Mouse (Mus musculus): ENCODE data around the gene Ankle1.
A peak's percentile ranks its signal among the peaks of the same experiment; 100 is the strongest.

Gene Ankle1

GRCm38 (mm10) chr8:71400826-71401225, 5.0 kb upstream of the Ankle1 start:
- Histone ChIP-seq H3K4me3 (replicated peaks; ENCODE audit: low read length) (no peak overlapping the region), H3K9me3 (ENCODE audit: low read length) (no peaks in the 10 kb centered on the region), H3K36me3 (ENCODE audit: insufficient read depth, low read length) (peaks cover 64% of the 10 kb centered on the region), H3K27me3 (ENCODE audit: insufficient read depth, low read length) (no peaks in the 10 kb centered on the region), H3K4me1 (replicated peaks; ENCODE audit: low read depth, low read length) (peaks cover 60% of the 10 kb centered on the region)
- TF ChIP-seq CTCF (conservative IDR thresholded peaks at IDR 0.05; ENCODE audit: low read length): no peak
- TF ChIP-seq NANOG (IDR thresholded peaks at IDR 0.05; ENCODE audit: borderline replicate concordance, low read length): no peak
- no peak for TF ChIP-seq POU5F1 (IDR thresholded peaks at IDR 0.05; ENCODE audit: borderline replicate concordance, low read length)

- no peak for TF ChIP-seq CTCF (conservative IDR thresholded peaks at IDR 0.05; ENCODE audit: low read length)
- TF ChIP-seq NANOG (IDR thresholded peaks at IDR 0.05; ENCODE audit: borderline replicate concordance, low read length): no peak
- TF ChIP-seq POU5F1 (IDR thresholded peaks at IDR 0.05; ENCODE audit: borderline replicate concordance, low read length): no peak
- H3K4me1 ChIP-seq (replicated peaks; ENCODE audit: low read depth, low read length): peaks cover 55% of the 10 kb centered on the region
- H3K4me3 ChIP-seq (replicated peaks; ENCODE audit: low read length): no peak overlapping the region
- no peaks in the 10 kb centered on the region for H3K9me3 ChIP-seq (ENCODE audit: low read length)
- no peaks in the 10 kb centered on the region for H3K27me3 ChIP-seq (ENCODE audit: insufficient read depth, low read length)
- H3K36me3 ChIP-seq (ENCODE audit: insufficient read depth, low read length): peaks cover 64% of the 10 kb centered on the region
Measured at GRCm38 (mm10) chr8:71401454-71401853, 4.4 kb upstream of the Ankle1 start.

- H3K9me3 ChIP-seq (ENCODE audit: low read length): no peaks in the 10 kb centered on the region
- H3K4me1 ChIP-seq (replicated peaks; ENCODE audit: low read depth, low read length): peaks cover 60% of the 10 kb centered on the region
- no peaks in the 10 kb centered on the region for H3K27me3 ChIP-seq (ENCODE audit: insufficient read depth, low read length)
- peaks cover 72% of the 10 kb centered on the region for H3K36me3 ChIP-seq (ENCODE audit: insufficient read depth, low read length)
- TF ChIP-seq NANOG (IDR thresholded peaks at IDR 0.05; ENCODE audit: borderline replicate concordance, low read length) (no peak), POU5F1 (IDR thresholded peaks at IDR 0.05; ENCODE audit: borderline replicate concordance, low read length) (no peak), CTCF (conservative IDR thresholded peaks at IDR 0.05; ENCODE audit: low read length) (no peak)
- peak overlapping the region; percentile 100; the same call in 1 of the 2 replicates for H3K4me3 ChIP-seq (replicated peaks; ENCODE audit: low read length)
Measured at GRCm38 (mm10) chr8:71402446-71402964, 3.3 kb upstream of the Ankle1 start.

GRCm38 (mm10) chr8:71403107-71403885, 2.5 kb upstream of the Ankle1 start:
- TF ChIP-seq NANOG (IDR thresholded peaks at IDR 0.05; ENCODE audit: borderline replicate concordance, low read length) (no peak), CTCF (conservative IDR thresholded peaks at IDR 0.05; ENCODE audit: low read length) (no peak), POU5F1 (IDR thresholded peaks at IDR 0.05; ENCODE audit: borderline replicate concordance, low read length) (no peak)
- H3K4me1 ChIP-seq (replicated peaks; ENCODE audit: low read depth, low read length): peaks cover 61% of the 10 kb centered on the region
- H3K4me3 ChIP-seq (replicated peaks; ENCODE audit: low read length): peak overlapping the region; percentile 100
- H3K36me3 ChIP-seq (ENCODE audit: insufficient read depth, low read length): peaks cover 72% of the 10 kb centered on the region
- no peaks in the 10 kb centered on the region for H3K9me3 ChIP-seq (ENCODE audit: low read length)
- no peaks in the 10 kb centered on the region for H3K27me3 ChIP-seq (ENCODE audit: insufficient read depth, low read length)

- H3K27me3 ChIP-seq (ENCODE audit: insufficient read depth, low read length): no peaks in the 10 kb centered on the region
Measured at GRCm38 (mm10) chr8:71404011-71404410, 1.8 kb upstream of the Ankle1 start.

GRCm38 (mm10) chr8:71404951-71405351, 859 bp upstream of the Ankle1 start:
- H3K36me3 ChIP-seq (ENCODE audit: insufficient read depth, low read length): peaks cover 76% of the 10 kb centered on the region
- no peaks in the 10 kb centered on the region for H3K27me3 ChIP-seq (ENCODE audit: insufficient read depth, low read length)
- peak overlapping the region; percentile 100 for H3K4me3 ChIP-seq (replicated peaks; ENCODE audit: low read length)
- peaks cover 62% of the 10 kb centered on the region for H3K4me1 ChIP-seq (replicated peaks; ENCODE audit: low read depth, low read length)
- no peaks in the 10 kb centered on the region for H3K9me3 ChIP-seq (ENCODE audit: low read length)
- no peak for TF ChIP-seq NANOG (IDR thresholded peaks at IDR 0.05; ENCODE audit: borderline replicate concordance, low read length)
- TF ChIP-seq POU5F1 (IDR thresholded peaks at IDR 0.05; ENCODE audit: borderline replicate concordance, low read length): no peak
- no peak for TF ChIP-seq CTCF (conservative IDR thresholded peaks at IDR 0.05; ENCODE audit: low read length)

More at GRCm38 (mm10) chr8:71404011-71404410, 1.8 kb upstream of the Ankle1 start:
- Histone ChIP-seq H3K4me1 (replicated peaks; ENCODE audit: low read depth, low read length) (peaks cover 65% of the 10 kb centered on the region), H3K9me3 (ENCODE audit: low read length) (no peaks in the 10 kb centered on the region), H3K4me3 (replicated peaks; ENCODE audit: low read length) (peak overlapping the region; percentile 100), H3K36me3 (ENCODE audit: insufficient read depth, low read length) (peaks cover 73% of the 10 kb centered on the region)
- TF ChIP-seq POU5F1 (IDR thresholded peaks at IDR 0.05; ENCODE audit: borderline replicate concordance, low read length) (no peak), CTCF (conservative IDR thresholded peaks at IDR 0.05; ENCODE audit: low read length) (no peak), NANOG (IDR thresholded peaks at IDR 0.05; ENCODE audit: borderline replicate concordance, low read length) (no peak)

- Histone ChIP-seq H3K27me3 (ENCODE audit: insufficient read depth, low read length) (no peaks in the 10 kb centered on the region), H3K4me3 (replicated peaks; ENCODE audit: low read length) (peak overlapping the region; percentile 100), H3K36me3 (ENCODE audit: insufficient read depth, low read length) (peaks cover 64% of the 10 kb centered on the region), H3K4me1 (replicated peaks; ENCODE audit: low read depth, low read length) (peaks cover 63% of the 10 kb centered on the region), H3K9me3 (ENCODE audit: low read length) (no peaks in the 10 kb centered on the region)
- TF ChIP-seq POU5F1 (IDR thresholded peaks at IDR 0.05; ENCODE audit: borderline replicate concordance, low read length) (no peak), CTCF (conservative IDR thresholded peaks at IDR 0.05; ENCODE audit: low read length) (peak; percentile 40)
Measured at GRCm38 (mm10) chr8:71406099-71407015, 547 bp downstream of the Ankle1 start.

- Histone ChIP-seq H3K27me3 (ENCODE audit: insufficient read depth, low read length) (no peaks in the 10 kb centered on the region), H3K4me3 (replicated peaks; ENCODE audit: low read length) (peak overlapping the region; percentile 100), H3K9me3 (ENCODE audit: low read length) (no peaks in the 10 kb centered on the region), H3K36me3 (ENCODE audit: insufficient read depth, low read length) (peaks cover 59% of the 10 kb centered on the region), H3K4me1 (replicated peaks; ENCODE audit: low read depth, low read length) (peaks cover 66% of the 10 kb centered on the region)
- TF ChIP-seq NANOG (IDR thresholded peaks at IDR 0.05; ENCODE audit: borderline replicate concordance, low read length): no peak
- no peak for TF ChIP-seq POU5F1 (IDR thresholded peaks at IDR 0.05; ENCODE audit: borderline replicate concordance, low read length)
- TF ChIP-seq CTCF (conservative IDR thresholded peaks at IDR 0.05; ENCODE audit: low read length): no peak
Measured at GRCm38 (mm10) chr8:71407441-71407840, 1.6 kb downstream of the Ankle1 start.
